Mouse (Mus musculus) E14TG2a.4 (cell line): ENCODE results near the gene Mael.

ENCODE experiments used
- CTCF ChIP-seq: conservative IDR thresholded peaks from 2 replicates; pipeline ENCODE4 v1.5.1; 2014; ENCODE audit warnings: low read length
- NANOG ChIP-seq: IDR thresholded peaks from 2 replicates; pipeline ENCODE4 v1.6.1; 2014; ENCODE audit warnings: borderline replicate concordance, low read length, mixed read lengths
- POU5F1 ChIP-seq: IDR thresholded peaks from 2 replicates; pipeline ENCODE4 v1.6.1; 2014; ENCODE audit warnings: low read length, borderline replicate concordance

DNA sequence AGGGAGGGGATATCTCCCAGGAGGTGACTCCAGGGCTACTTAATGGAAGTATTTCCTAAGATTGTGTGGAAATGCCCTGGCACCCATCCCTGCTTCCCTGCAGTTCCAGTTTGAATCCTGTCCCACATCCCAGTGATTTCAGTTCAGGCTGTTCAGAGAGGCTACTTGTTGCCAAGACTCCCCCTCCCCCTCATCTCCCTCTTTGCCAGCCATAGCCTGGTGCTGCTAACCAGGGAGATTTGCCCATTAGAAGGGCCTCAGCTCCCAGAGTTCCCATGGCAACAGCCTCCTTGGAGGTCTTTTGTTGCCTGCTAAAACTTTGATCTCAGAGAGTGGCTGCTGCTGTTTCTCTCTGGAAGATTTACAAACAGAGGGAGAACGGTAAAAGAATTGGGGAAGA, 42.0 kb upstream of the Mael start:
- TF ChIP-seq CTCF = no peak
- TF ChIP-seq NANOG = no peak
- no peak for TF ChIP-seq POU5F1
